ENCODE assay signal across 8 mouse cellular contexts in genomic region chr7:97082219-97083101, GRCm38 (mm10). TPM values are rescaled to one million over a fixed set of nuclear protein-coding genes. Genes with fewer than 3 reads are reported as not detected.
A peak's percentile ranks its signal among the peaks of the same experiment; 100 is the strongest.
DNase-seq lines count a peak whose midpoint lies in the region; ATAC-seq and TF ChIP-seq lines count a peak whose summit lies in the region.

No protein-coding gene starts in this region.

- intact Hi-C loops in heart, postnatal 14 days (cut with DNase I): no loop called here

- no peaks in the 10 kb centered on the region for H3K27me3 ChIP-seq in G1E (ENCODE audit: insufficient read depth, low read length)
- H3K27me3 ChIP-seq in forebrain, embryonic 14.5 days (replicated peaks; ENCODE audit: control insufficient read depth, insufficient read depth, low read length): no peaks in the 10 kb centered on the region
- H3K27me3 ChIP-seq in lung, embryonic 16.5 days (ENCODE audit: control insufficient read depth, insufficient read depth, low read depth, low read length): no peaks in the 10 kb centered on the region

- WGBS in bone marrow, adult 2 months: under 1% methylated on average over 38 of the region's 40 CpGs
- WGBS in forebrain, embryonic 14.5 days: under 1% methylated on average over 34 of the region's 40 CpGs
- WGBS in lung, embryonic 16.5 days: under 1% methylated on average over 33 of the region's 40 CpGs

- peaks cover 61% of the 10 kb centered on the region for H3K4me1 ChIP-seq in G1E (ENCODE audit: insufficient read depth, low read depth, low read length)
- H3K4me1 ChIP-seq in bone marrow, adult 2 months (ENCODE audit: control insufficient read depth, insufficient read depth, low read length): no peaks in the 10 kb centered on the region; the same call in 1 of the 2 replicates
- H3K4me1 ChIP-seq in forebrain, embryonic 14.5 days (ENCODE audit: control insufficient read depth, insufficient read depth, low read length): peaks cover 8% of the 10 kb centered on the region
- H3K4me1 ChIP-seq in lung, embryonic 16.5 days (replicated peaks; ENCODE audit: control insufficient read depth, insufficient read depth, low read length): peaks cover 25% of the 10 kb centered on the region

- no peak for TF ChIP-seq CTCF in G1E (IDR thresholded peaks at IDR 0.05; ENCODE audit: low read depth, low read length)
- no peak for TF ChIP-seq CTCF in bone marrow, adult 2 months (IDR thresholded peaks at IDR 0.05; ENCODE audit: control insufficient read depth, insufficient read depth, low read length)

- H3K36me3 ChIP-seq in G1E (replicated peaks): peaks cover 16% of the 10 kb centered on the region
- no peaks in the 10 kb centered on the region for H3K36me3 ChIP-seq in forebrain, embryonic 14.5 days (ENCODE audit: control insufficient read depth, insufficient read depth, low read length)
- H3K36me3 ChIP-seq in lung, embryonic 16.5 days (ENCODE audit: control insufficient read depth, insufficient read depth, low read length): no peaks in the 10 kb centered on the region

- peak overlapping the region; percentile 92 for H3K27ac ChIP-seq in bone marrow, adult 2 months (ENCODE audit: control insufficient read depth, insufficient read depth, low read depth, low read length, poor library complexity)
- H3K27ac ChIP-seq in forebrain, embryonic 14.5 days (ENCODE audit: low read depth, low read length): peak overlapping the region; percentile 77; the same call in 1 of the 2 replicates
- peak overlapping the region; percentile 95 for H3K27ac ChIP-seq in lung, embryonic 16.5 days (ENCODE audit: low read length)

- DNase-seq in G1E (ENCODE audit: low spot score): peak; percentile 23
- DNase-seq in forebrain, embryonic 14.5 days (ENCODE audit: low spot score): peak; percentile 62
- DNase-seq in heart, postnatal 14 days: peak; percentile 78 to 79
- DNase-seq in kidney, postnatal 36 days: peak; percentile 74 to 78
- DNase-seq in urinary bladder, postnatal 4 days (ENCODE audit: low spot score in 2 of 2): peak; percentile 68 to 73

- H3K4me3 ChIP-seq in G1E (ENCODE audit: low read depth, low read length): peak overlapping the region; percentile 92
- peak overlapping the region; percentile 78 for H3K4me3 ChIP-seq in bone marrow, adult 2 months (replicated peaks; ENCODE audit: control insufficient read depth, low read depth, low read length)
- peak overlapping the region; percentile 98 for H3K4me3 ChIP-seq in forebrain, embryonic 14.5 days (ENCODE audit: low read depth, low read length)
- H3K4me3 ChIP-seq in lung, embryonic 16.5 days (ENCODE audit: low read length): peak overlapping the region; percentile 87

- H3K9ac ChIP-seq in forebrain, embryonic 14.5 days (ENCODE audit: low read length): peak overlapping the region; percentile 93
- peak overlapping the region; percentile 90 for H3K9ac ChIP-seq in lung, embryonic 16.5 days (ENCODE audit: low read length)

- H3K9me3 ChIP-seq in G1E (replicated peaks): no peaks in the 10 kb centered on the region
- H3K9me3 ChIP-seq in forebrain, embryonic 14.5 days (replicated peaks; ENCODE audit: control insufficient read depth, low read length): no peaks in the 10 kb centered on the region
- H3K9me3 ChIP-seq in lung, embryonic 16.5 days (ENCODE audit: control insufficient read depth, low read length): no peaks in the 10 kb centered on the region

- H3K4me2 ChIP-seq in forebrain, embryonic 14.5 days (ENCODE audit: low read length): peak overlapping the region; percentile 80
- H3K4me2 ChIP-seq in lung, embryonic 16.5 days (ENCODE audit: low read depth, low read length): peak overlapping the region; percentile 66

- no peak for TF ChIP-seq POLR2A in bone marrow, adult 2 months (IDR thresholded peaks at IDR 0.05; ENCODE audit: borderline replicate concordance, control insufficient read depth, low read depth, low read length)

- ATAC-seq in G1E (ENCODE audit: extremely low read depth, insufficient number of reproducible peaks, low FRiP score, poor library complexity, severe bottlenecking): peak; percentile 51; the same call in 1 of the 2 replicates
- peak; percentile 59 for ATAC-seq in forebrain, embryonic 14.5 days
- ATAC-seq in lung, embryonic 16.5 days (ENCODE audit: low read depth): peak; percentile 83
- peak; percentile 61 for ATAC-seq in neutrophil, adult 5-6 weeks (ENCODE audit: extremely low read depth, insufficient number of reproducible peaks, low FRiP score, poor library complexity, severe bottlenecking)

RNA-seq across cellular contexts. Expression of gene Gab2, which starts 1.1 kb away (rescaled TPM):
- 80.3 and 88.6 TPM in 2 replicates for total RNA-seq in G1E (2014; fragmentation: Nextera tagmentation)
- 17.2 and 22.7 TPM in 2 replicates for total RNA-seq in G1E (2017)
- polyA plus RNA-seq in G1E (2012): 7.9 and 13.2 TPM in 2 replicates
- polyA plus RNA-seq in bone marrow, adult 2 months (2011; ENCODE audit: insufficient read depth, insufficient read length, low replicate concordance, missing spikeins): 4.4 and 9.2 TPM in 2 replicates
- polyA plus RNA-seq in forebrain, embryonic 14.5 days (2014; fragmentation: Nextera tagmentation; extraction: Ambion mirVana): 10.1 and 13.1 TPM in 2 replicates
- 10 to 100 TPM; 16.9 to 20.9 TPM for total RNA-seq in heart, postnatal 14 days (2021)
- 8.9 and 9.1 TPM in 2 replicates for polyA plus RNA-seq in lung, embryonic 16.5 days (2015; fragmentation: Nextera tagmentation; extraction: Ambion mirVana)
- total RNA-seq in neutrophil, adult 5-6 weeks (2017): 32.5 and 36.3 TPM in 2 replicates

Comparison
In these comparisons a context has a peak if more than half of its experiments do, and no peak if none do; other contexts are left out.
1. Peak in every context shown above with its lines: DNase-seq, ATAC-seq, H3K4me3 ChIP-seq and H3K27ac ChIP-seq.
2. DNase-seq: peak in every context shown above with its lines; median percentile 78 in heart, postnatal 14 days; 76 in kidney, postnatal 36 days; 70 in urinary bladder, postnatal 4 days; 62 in forebrain, embryonic 14.5 days; 23 in G1E.